Mouse (Mus musculus) R1 (cell line): ENCODE results near the gene Gorasp2.

Source experiments
- DNase-seq: peaks from one replicate; pipeline ENCODE4 v3.0.0-alpha.2; 2018; ENCODE audit warnings: low read depth, low spot score

Gorasp2 gene

GRCm38 (mm10) chr2:70660887-70661714, at the start of gene Gorasp2:
Gorasp2 (plus strand) TSS chr2:70661576.
- peak; percentile 97 for DNase-seq

- no peak for DNase-seq
Observed at GRCm38 (mm10) chr2:70614745-70615351, 46.5 kb upstream of the Gorasp2 start.

- DNase-seq: no peak
Observed at GRCm38 (mm10) chr2:70616076-70616475, 45.3 kb upstream of the Gorasp2 start.

- DNase-seq: no peak
Observed at GRCm38 (mm10) chr2:70616617-70617016, 44.8 kb upstream of the Gorasp2 start.

- DNase-seq: peak; percentile 68
Observed at GRCm38 (mm10) chr2:70619232-70619835, 42.0 kb upstream of the Gorasp2 start.

GRCm38 (mm10) chr2:70620225-70620624, 41.2 kb upstream of the Gorasp2 start:
- DNase-seq: peak; percentile 94

- no peak for DNase-seq
Observed at GRCm38 (mm10) chr2:70622244-70622643, 39.1 kb upstream of the Gorasp2 start.

- no peak for DNase-seq
Observed at GRCm38 (mm10) chr2:70625761-70626160, 35.6 kb upstream of the Gorasp2 start.

GRCm38 (mm10) chr2:70628397-70628796, 33.0 kb upstream of the Gorasp2 start:
- peak; percentile 49 for DNase-seq

- DNase-seq: peak; percentile 86
Observed at GRCm38 (mm10) chr2:70629339-70629761, 32.0 kb upstream of the Gorasp2 start.

GRCm38 (mm10) chr2:70629921-70630320, 31.5 kb upstream of the Gorasp2 start:
- no peak for DNase-seq

- DNase-seq: no peak
Observed at GRCm38 (mm10) chr2:70631321-70631720, 30.1 kb upstream of the Gorasp2 start.

- no peak for DNase-seq
Observed at GRCm38 (mm10) chr2:70632412-70632811, 29.0 kb upstream of the Gorasp2 start.

GRCm38 (mm10) chr2:70634028-70634690, 27.2 kb upstream of the Gorasp2 start:
- DNase-seq: no peak

GRCm38 (mm10) chr2:70640968-70641367, 20.4 kb upstream of the Gorasp2 start:
- DNase-seq: peak; percentile 55

- no peak for DNase-seq
Observed at GRCm38 (mm10) chr2:70642971-70643565, 18.3 kb upstream of the Gorasp2 start.

GRCm38 (mm10) chr2:70645266-70645780, 16.1 kb upstream of the Gorasp2 start:
- DNase-seq: no peak

- no peak for DNase-seq
Observed at GRCm38 (mm10) chr2:70647681-70648080, 13.7 kb upstream of the Gorasp2 start.

- no peak for DNase-seq
Observed at GRCm38 (mm10) chr2:70648271-70648670, 13.1 kb upstream of the Gorasp2 start.

- DNase-seq: no peak
Observed at GRCm38 (mm10) chr2:70649471-70649870, 11.9 kb upstream of the Gorasp2 start.

- DNase-seq: no peak
Observed at GRCm38 (mm10) chr2:70651820-70652219, 9.6 kb upstream of the Gorasp2 start.
